Mouse (Mus musculus): ENCODE measurements around the gene Lcmt1. TPM values are rescaled to one million over a fixed set of nuclear protein-coding genes. Genes with fewer than 3 reads are reported as not detected.

Gene Lcmt1
- polyA plus RNA-seq (2012; ENCODE audit: insufficient read depth, insufficient read length, missing spikeins): 34.2 and 35.1 TPM in 2 replicates

DNA sequence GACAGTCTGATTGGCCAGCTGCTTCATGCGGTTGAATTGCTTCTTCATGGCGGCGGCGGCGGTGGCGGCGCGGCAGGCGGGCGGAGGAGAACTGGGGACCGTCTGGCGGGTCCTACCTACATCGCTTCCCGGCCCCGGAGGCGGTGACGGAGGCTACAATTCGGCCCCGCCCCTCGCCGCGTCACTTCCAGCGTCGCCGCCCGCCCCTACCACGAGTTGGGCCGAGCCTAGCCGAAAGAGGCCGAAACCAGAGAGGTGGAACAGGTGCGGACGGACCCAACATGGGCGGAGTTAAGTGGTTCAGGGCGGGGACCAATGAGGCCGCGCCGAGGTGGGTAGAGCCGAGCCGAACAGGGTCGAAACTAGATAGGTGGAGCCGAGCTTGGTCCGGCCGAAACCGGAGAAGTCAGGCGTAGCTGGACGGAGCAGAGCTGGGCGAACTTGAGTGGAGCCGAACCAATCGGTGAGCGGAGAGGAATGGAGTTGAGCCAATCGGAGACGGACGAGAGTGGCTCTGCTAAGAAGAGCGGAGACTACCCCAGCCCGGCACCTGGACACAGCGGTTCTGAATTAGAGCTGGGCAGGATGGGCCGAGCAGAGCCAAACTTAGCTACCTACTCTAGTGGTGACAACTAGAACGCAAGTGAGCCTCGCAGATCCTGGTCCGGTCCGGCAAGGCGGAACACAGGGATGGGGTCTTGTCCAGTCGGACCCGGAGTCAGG, at the start of gene Lcmt1, which contains the start of gene Arhgap17:
Gene Lcmt1, plus strand, starts transcription at position 26 of the 723 bp plus-strand sequence.
Gene Arhgap17, minus strand, starts transcription at position 157 of the 723 bp plus-strand sequence.
- H3K4me3 ChIP-seq (ENCODE audit: insufficient read depth, low read depth, low read length): peak within 1 kb of the TSS; percentile 62
- peaks cover 28% of the 10 kb centered on the region for H3K4me1 ChIP-seq (ENCODE audit: control insufficient read depth, insufficient read depth, insufficient read length, low read length)
- H3K27ac ChIP-seq (replicated peaks; ENCODE audit: low read depth, low read length): peak within 1 kb of the TSS; percentile 77

DNA sequence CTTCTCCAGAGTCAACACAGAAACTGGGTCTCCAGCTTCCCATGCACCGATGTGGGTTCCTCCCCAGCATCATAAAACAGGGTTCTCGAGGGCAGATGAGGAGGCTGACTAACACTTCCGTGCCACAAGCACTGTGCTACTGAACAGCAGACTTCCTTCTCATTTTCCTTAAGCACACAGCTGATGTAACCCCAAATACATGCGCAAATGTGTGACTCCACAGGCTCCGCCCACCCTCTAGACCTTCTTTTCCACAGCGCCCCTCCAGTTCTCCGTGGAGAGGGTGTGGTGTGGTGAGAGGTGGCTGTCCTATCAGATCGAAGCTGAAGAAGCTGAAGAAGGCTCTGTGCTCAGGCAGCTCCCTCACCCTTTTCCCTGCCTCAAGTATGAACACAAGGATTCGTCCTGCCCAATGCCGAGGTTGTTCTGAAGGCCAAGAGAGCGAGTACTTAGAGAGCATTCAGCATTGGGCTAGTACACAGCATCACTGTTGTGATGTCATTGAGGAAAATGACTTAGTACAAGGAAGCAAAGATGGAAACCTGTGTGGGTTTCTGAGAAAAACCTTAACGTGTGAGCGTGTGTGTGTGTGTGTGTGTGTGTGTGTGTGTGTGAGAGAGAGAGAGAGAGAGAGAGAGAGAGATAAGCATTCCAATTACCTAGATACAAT, 47.0 kb upstream of the Lcmt1 start:
- H3K27ac ChIP-seq (replicated peaks; ENCODE audit: low read depth, low read length): no peak overlapping the region

DNA sequence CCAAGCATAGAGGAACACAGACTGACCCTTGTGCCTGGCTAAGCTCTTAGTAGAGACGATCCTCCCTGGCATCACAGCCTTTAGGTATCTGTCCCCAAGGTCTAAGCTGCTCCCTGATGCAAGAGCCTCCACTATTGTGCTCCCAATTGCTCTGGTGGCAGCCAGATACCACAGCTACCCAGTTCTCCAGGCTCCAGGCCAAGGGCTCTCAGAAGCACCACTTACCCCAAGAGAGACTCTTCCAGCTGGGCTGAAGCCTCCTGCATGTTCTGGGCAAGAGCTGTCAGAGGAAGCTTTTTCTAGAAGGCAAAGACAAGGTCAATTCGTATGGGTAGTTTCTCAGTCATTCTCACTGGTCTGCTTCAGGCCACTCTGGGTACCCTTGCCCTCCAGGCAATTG, 46.2 kb upstream of the Lcmt1 start:
- Histone ChIP-seq H3K4me3 (ENCODE audit: insufficient read depth, low read depth, low read length) (no peak overlapping the region), H3K27ac (replicated peaks; ENCODE audit: low read depth, low read length) (no peak overlapping the region)

More for the DNA sequence above, 47.0 kb upstream of the Lcmt1 start:
- H3K4me1 ChIP-seq (ENCODE audit: control insufficient read depth, insufficient read depth, insufficient read length, low read length): 0 out of 2 replicates have a peak, but pooled peaks cover 2% of the 10 kb centered on the region
- no peak overlapping the region for H3K4me3 ChIP-seq (ENCODE audit: insufficient read depth, low read depth, low read length)

DNA sequence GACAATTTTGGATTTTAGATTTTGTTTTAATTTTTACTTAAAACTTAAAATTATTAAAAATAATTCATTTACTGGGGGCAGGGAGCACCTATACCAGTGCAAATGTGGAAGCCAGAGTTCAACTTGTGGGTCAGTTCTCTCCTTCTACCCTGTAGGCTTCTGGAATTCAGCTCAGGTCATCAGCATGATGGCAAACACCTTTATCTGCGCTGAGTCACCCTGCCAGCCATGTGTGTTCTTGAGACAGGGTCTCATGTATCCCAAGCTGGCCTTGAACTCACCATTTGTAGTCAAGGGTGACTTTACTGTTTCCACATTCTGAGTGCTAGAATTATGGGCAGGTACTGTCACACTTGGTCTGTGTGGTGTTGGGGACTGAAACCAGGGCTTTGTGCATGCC, 45.5 kb upstream of the Lcmt1 start:
- Histone ChIP-seq H3K27ac (replicated peaks; ENCODE audit: low read depth, low read length) (no peak overlapping the region), H3K4me3 (ENCODE audit: insufficient read depth, low read depth, low read length) (no peak overlapping the region), H3K4me1 (ENCODE audit: control insufficient read depth, insufficient read depth, insufficient read length, low read length) (0 out of 2 replicates have a peak, but pooled peaks cover 3% of the 10 kb centered on the region)

More for the DNA sequence above, 46.2 kb upstream of the Lcmt1 start:
- 0 out of 2 replicates have a peak, but pooled peaks cover 3% of the 10 kb centered on the region for H3K4me1 ChIP-seq (ENCODE audit: control insufficient read depth, insufficient read depth, insufficient read length, low read length)

DNA sequence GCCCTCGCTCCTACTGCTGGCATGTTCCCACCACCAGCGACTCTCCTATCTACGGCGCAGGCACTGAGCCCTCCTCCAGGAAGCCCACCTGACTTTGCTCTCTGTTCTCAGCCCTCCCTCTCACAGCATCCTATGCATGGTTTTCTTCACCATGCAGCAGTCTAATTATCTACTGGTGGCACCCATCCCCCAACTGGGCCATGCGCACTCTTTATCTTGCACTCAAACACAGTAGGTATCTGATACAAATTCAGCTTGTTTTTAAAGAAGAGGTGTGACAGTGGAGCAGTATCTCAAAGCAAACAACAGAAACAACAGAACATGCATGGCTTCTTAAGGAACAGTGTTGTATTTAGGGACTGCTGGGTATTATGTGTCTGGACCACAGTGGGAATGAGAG, 43.5 kb upstream of the Lcmt1 start:
- Histone ChIP-seq H3K4me1 (ENCODE audit: control insufficient read depth, insufficient read depth, insufficient read length, low read length) (peaks cover 10% of the 10 kb centered on the region; the same call in 1 of the 2 replicates), H3K27ac (replicated peaks; ENCODE audit: low read depth, low read length) (no peak overlapping the region), H3K4me3 (ENCODE audit: insufficient read depth, low read depth, low read length) (no peak overlapping the region)

DNA sequence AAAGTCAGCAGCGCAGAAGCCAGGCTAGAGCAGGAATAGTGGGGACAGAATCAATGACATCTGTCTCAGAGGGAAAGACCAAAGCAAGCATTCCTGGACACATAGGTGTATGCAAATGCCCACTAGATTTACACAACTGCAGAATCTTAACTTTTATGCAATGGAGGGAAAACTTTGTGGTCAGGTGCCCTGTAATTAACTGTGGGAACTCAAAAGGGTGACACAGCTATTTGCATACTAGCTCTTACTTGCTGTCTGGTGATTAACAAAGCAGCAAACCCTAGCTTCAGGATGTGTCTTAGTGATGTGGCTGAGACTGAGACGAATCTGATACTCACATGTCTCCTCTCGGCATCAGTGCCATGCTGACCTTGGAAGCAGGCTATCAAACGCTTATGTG, 42.7 kb upstream of the Lcmt1 start:
- H3K4me3 ChIP-seq (ENCODE audit: insufficient read depth, low read depth, low read length): no peak overlapping the region
- H3K27ac ChIP-seq (replicated peaks; ENCODE audit: low read depth, low read length): no peak overlapping the region

DNA sequence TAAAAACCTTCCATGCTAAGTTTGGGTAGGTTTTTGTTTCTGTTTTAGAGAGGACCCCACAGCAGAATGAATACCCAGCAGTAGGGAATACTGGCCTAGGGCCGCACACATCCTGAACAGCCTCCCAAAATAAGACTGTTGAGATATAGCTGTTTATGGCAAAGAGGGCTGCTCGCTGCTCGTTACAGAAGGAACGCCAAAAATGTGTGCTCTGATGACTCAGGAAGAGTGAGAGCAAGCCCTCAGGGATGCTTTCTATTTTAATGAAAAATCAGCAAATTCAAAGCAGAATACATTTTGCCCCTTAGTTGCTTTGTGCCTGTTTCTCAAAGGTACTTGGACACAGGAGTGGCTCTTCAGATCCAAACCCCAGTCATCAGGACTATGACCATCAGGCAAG, 41.7 kb upstream of the Lcmt1 start:
- Histone ChIP-seq H3K27ac (replicated peaks; ENCODE audit: low read depth, low read length) (no peak overlapping the region), H3K4me1 (ENCODE audit: control insufficient read depth, insufficient read depth, insufficient read length, low read length) (peaks cover 18% of the 10 kb centered on the region), H3K4me3 (ENCODE audit: insufficient read depth, low read depth, low read length) (no peak overlapping the region)

More for the DNA sequence above, 42.7 kb upstream of the Lcmt1 start:
- H3K4me1 ChIP-seq (ENCODE audit: control insufficient read depth, insufficient read depth, insufficient read length, low read length): peaks cover 13% of the 10 kb centered on the region

DNA sequence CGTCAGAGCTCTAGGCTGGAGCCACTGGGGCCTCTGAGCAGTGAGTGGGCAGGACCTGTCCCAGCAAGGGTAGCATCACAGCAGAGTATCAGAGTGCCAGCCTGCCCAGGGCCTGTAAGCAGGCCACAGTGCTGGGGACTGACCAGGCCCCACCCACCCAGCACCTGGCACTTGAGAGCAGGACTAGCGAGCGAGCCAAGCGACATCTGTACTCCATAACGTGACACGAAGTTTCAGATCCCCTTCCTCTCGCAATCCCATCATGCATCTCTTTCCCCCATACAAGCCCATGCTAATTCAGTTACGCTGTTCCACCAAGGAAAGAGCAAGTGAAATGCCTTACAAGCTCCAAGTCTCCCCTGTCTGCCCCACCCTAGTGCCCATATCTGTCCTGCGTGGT, 39.1 kb upstream of the Lcmt1 start:
- H3K27ac ChIP-seq (replicated peaks; ENCODE audit: low read depth, low read length): no peak overlapping the region

DNA sequence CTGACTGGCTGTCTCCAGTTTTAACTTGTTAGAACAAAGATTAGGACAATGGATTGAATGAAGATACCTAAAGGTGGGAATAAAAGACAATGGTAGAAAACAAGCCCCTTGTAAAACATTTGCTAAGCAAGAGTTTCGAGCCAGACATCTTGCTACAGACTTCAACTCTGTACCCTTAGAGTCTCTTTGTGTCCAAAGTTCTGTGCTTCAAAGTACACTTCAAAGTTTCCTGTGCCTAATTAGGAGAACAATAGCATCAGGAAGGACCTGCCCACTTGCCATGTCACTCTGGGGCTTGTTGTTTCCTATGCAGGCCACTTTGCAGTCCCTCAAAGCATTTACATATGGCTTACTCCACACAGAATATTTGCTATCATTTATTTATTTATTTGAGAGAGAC, 33.3 kb upstream of the Lcmt1 start:
- Histone ChIP-seq H3K4me3 (ENCODE audit: insufficient read depth, low read depth, low read length) (no peak overlapping the region), H3K27ac (replicated peaks; ENCODE audit: low read depth, low read length) (peak overlapping the region; percentile 85; the same call in 1 of the 2 replicates), H3K4me1 (ENCODE audit: control insufficient read depth, insufficient read depth, insufficient read length, low read length) (peaks cover 39% of the 10 kb centered on the region)

More for the DNA sequence above, 39.1 kb upstream of the Lcmt1 start:
- Histone ChIP-seq H3K4me3 (ENCODE audit: insufficient read depth, low read depth, low read length) (no peak overlapping the region), H3K4me1 (ENCODE audit: control insufficient read depth, insufficient read depth, insufficient read length, low read length) (peaks cover 18% of the 10 kb centered on the region)

DNA sequence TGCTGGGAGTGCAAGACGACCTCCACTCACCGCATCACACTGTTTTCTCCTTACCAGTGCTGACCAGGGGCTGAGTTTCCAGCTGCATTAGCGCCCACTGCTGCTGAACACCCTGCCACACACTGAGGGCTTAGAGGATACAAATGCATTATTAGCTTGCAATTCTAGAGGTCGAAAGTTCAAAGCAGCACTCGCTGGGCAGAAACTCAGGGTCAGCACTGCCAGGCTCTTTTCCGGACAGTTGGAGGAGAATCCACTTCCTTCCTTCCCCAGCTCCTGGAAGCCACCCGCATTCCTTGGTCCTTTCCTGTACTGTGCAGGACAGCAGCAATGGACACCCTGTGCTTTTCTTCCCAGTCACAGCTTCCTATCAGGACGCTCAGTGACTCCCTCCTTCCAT, 31.2 kb upstream of the Lcmt1 start:
- peaks cover 45% of the 10 kb centered on the region for H3K4me1 ChIP-seq (ENCODE audit: control insufficient read depth, insufficient read depth, insufficient read length, low read length)
- peak overlapping the region; percentile 81 for H3K27ac ChIP-seq (replicated peaks; ENCODE audit: low read depth, low read length)
- no peak overlapping the region for H3K4me3 ChIP-seq (ENCODE audit: insufficient read depth, low read depth, low read length)

DNA sequence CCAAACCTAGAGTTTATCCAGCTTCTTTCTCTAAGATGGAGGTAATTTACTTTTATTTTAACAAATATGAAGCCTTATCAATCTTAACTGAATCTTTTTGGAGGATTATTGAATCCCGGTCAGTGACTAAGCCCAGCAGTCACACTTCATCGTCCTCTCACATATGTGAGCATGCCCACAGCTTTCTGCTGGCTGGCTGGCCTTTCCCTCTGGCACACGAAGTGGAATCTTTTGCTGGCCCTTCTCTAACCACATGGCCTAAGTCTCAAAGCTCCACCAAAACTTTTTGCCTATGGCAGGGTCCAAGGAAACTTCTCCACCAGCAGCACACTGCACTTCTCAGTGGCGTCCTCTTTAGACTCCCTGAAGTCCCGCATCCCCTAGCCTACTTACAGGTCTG, 27.7 kb upstream of the Lcmt1 start:
- Histone ChIP-seq H3K4me1 (ENCODE audit: control insufficient read depth, insufficient read depth, insufficient read length, low read length) (peaks cover 56% of the 10 kb centered on the region), H3K4me3 (ENCODE audit: insufficient read depth, low read depth, low read length) (no peak overlapping the region), H3K27ac (replicated peaks; ENCODE audit: low read depth, low read length) (0 out of 2 replicates have a peak overlapping the region, but pooled peaks have one; percentile 7)

DNA sequence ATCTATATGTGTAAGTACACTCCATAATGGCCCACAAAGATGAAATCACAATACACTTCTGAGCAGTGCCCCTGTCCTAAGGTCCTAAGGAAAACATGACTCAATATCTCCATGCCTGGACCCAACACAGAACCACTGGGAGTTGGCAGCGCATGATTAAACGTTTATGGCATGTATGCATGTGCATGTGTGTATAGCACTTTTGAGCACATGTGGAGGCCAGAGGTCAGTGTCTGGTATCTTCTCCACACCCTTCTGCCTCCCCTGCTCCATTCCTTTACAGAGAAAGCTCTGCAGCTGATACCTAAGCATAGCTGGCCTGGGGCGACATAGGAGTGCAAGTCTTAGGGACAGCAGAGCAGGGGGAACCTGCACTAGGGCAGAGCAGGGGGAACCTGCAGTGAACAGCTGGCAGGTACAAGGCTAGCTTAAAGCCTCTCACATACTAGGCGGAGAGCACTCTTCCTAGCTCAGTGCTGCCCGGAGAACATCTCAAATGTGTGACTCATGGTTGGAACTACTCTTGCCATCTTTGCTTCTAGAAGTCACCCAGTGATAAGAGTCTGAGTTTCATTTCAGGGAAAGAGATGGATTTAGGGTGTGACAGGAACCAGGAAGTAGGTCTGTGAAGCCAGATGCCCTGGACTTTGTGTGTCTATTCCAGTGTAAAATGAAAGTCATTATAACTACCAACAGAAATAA, 25.4 kb upstream of the Lcmt1 start:
- peaks cover 52% of the 10 kb centered on the region for H3K4me1 ChIP-seq (ENCODE audit: control insufficient read depth, insufficient read depth, insufficient read length, low read length)
- H3K27ac ChIP-seq (replicated peaks; ENCODE audit: low read depth, low read length): no peak overlapping the region; the same call in 1 of the 2 replicates
- no peak overlapping the region for H3K4me3 ChIP-seq (ENCODE audit: insufficient read depth, low read depth, low read length)

DNA sequence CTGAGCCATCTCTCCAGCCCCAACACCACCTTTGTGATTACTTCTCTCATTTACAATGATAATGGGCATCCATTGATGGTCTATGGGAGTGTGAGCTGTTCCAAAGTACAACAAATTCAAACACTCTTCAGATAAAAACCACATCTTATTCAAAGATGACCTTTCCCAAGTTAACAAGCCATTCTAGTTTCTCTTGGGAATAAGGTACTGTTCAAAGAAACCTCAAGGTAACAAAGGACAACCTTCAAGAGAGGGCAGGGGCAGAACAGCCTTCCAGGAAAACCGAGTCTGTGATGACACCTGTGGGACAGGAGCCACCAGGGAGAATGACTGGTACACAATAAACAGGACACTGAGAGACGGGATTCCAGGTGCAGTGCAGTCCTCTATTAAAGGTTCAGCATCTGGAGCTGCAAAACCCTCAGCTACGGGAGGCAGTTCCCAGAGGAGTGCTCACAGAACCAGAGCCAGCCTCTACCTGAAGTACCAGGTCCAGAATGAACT, 24.5 kb upstream of the Lcmt1 start:
- H3K4me3 ChIP-seq (ENCODE audit: insufficient read depth, low read depth, low read length): no peak overlapping the region
- H3K4me1 ChIP-seq (ENCODE audit: control insufficient read depth, insufficient read depth, insufficient read length, low read length): peaks cover 59% of the 10 kb centered on the region
- no peak overlapping the region for H3K27ac ChIP-seq (replicated peaks; ENCODE audit: low read depth, low read length)

DNA sequence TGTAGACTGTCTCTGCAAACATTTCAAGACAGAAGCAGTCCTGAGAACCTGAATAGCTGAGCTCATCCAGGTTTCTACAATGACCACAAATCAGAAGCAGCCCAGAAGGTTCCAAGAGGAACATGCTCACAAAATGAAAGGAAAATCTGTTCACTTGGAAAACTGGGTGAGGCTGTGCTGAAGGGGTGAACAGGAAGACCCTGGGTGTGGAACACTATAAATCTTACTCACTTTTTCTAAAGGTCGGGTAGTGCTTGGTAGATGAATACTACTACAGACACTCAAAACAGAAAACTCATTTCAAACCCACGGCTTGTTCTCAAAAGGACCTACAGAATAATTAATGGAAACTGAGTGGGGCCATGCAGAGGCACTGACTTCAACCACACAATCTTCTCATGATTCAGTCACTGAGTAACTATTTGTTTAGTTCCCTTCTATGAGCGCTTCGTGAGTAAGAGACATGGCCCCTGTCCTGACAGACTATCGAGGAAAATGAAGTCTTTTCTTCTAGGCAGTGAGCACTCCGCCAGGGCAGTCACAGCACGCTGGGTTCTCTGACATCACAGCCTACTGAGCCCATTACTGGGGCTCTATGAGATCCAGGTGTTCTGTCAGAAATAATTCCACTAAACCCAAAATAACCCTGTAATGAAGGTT, 22.8 kb upstream of the Lcmt1 start:
- Histone ChIP-seq H3K4me3 (ENCODE audit: insufficient read depth, low read depth, low read length) (no peak overlapping the region), H3K4me1 (ENCODE audit: control insufficient read depth, insufficient read depth, insufficient read length, low read length) (peaks cover 55% of the 10 kb centered on the region), H3K27ac (replicated peaks; ENCODE audit: low read depth, low read length) (no peak overlapping the region)
